Mouse (Mus musculus): ENCODE measurements at regions not wholly inside any gene's neighbourhood (a gene's known extent, or its start where the extent isn't known, plus 50 kb on each side); places are given as distances from the start of the nearest gene placed in this dataset.

DNA sequence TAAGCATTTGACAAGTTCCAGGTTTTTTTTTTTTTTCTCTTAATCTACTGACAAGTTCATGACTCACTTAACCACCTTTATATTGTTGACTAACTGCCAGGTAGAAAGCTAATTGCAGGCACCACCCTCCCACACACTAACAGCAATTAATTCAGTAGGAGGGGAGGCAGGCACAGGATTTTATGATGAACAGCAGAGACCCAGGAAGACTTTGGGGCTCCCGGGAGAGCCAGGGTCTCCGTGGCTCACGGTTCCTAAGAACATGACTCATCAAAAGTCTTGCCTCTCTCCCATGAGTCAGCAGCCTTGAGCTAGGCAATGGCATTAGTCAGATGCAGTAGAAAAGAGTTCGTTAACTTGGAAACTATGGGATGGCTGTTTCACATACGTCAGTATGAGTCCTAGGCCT lies 77.7 kb downstream of the Phlda1 start:
- no peak overlapping the region for H3K4me2 ChIP-seq
- no peaks in the 10 kb centered on the region for H3K36me3 ChIP-seq (ENCODE audit: control insufficient read depth, insufficient read depth, low read length)
- H3K9me3 ChIP-seq (ENCODE audit: control insufficient read depth, low read length): no peaks in the 10 kb centered on the region
- no peak overlapping the region for H3K27ac ChIP-seq (ENCODE audit: low read depth, low read length)
- ATAC-seq (ENCODE audit: low FRiP score): no peak
- H3K27me3 ChIP-seq (ENCODE audit: control insufficient read depth, insufficient read depth, low read length): no peaks in the 10 kb centered on the region; the same call in 1 of the 2 replicates
- H3K9ac ChIP-seq (ENCODE audit: low read length): no peak overlapping the region
- 93% methylated on average over 5 of the region's 5 CpGs for WGBS
- H3K4me3 ChIP-seq (ENCODE audit: low read depth, low read length): no peak overlapping the region
- DNase-seq (ENCODE audit: low spot score, missing footprints): no peak
- H3K4me1 ChIP-seq (ENCODE audit: control insufficient read depth, insufficient read depth, low read length): no peaks in the 10 kb centered on the region

DNA sequence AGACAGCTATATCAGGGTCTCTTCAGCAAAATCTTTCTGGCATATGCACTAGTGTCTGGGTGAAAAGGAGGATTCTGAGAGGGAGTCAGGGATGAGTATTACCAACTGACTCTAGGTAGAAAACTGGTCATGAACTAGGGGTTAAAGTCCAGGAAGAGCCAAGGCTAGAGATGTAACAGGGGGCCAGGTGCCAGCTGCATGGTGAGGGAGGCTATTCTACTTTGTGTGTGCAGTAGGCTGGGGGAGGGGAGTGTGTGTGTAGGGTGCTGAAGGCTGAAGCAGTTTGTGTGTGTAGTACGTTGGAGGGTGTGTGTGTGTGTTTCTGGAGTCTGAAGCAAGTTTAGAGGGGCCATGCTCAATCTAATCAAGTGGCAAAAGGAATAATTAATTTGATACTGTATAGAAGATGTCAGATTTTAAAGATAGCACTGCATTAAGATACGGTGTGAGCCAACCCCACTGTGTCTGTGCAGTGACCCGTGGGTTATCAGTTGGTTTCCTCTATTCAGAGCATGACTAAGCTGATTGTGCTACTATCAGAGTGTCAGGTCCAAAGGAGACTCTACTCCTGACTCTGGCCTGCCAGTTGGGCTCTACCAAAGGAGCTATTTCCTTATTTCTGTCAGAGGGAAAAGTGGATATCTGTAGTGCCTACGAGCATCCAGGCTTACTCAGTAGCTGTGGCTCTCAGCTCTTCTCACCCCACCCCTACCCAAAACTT lies 82.0 kb downstream of the Phlda1 start:
- Histone ChIP-seq H3K27ac (ENCODE audit: low read depth, low read length) (no peak overlapping the region), H3K4me2 (no peak overlapping the region), H3K9me3 (ENCODE audit: control insufficient read depth, low read length) (no peaks in the 10 kb centered on the region), H3K4me1 (ENCODE audit: control insufficient read depth, insufficient read depth, low read length) (no peaks in the 10 kb centered on the region), H3K4me3 (ENCODE audit: low read depth, low read length) (no peak overlapping the region), H3K27me3 (ENCODE audit: control insufficient read depth, insufficient read depth, low read length) (no peaks in the 10 kb centered on the region; the same call in 1 of the 2 replicates), H3K36me3 (ENCODE audit: control insufficient read depth, insufficient read depth, low read length) (no peaks in the 10 kb centered on the region), H3K9ac (ENCODE audit: low read length) (no peak overlapping the region)
- WGBS: 30% methylated on average over 4 of the region's 4 CpGs
- ATAC-seq (ENCODE audit: low FRiP score) (peak; percentile 62), DNase-seq (ENCODE audit: low spot score, missing footprints) (no peak)

DNA sequence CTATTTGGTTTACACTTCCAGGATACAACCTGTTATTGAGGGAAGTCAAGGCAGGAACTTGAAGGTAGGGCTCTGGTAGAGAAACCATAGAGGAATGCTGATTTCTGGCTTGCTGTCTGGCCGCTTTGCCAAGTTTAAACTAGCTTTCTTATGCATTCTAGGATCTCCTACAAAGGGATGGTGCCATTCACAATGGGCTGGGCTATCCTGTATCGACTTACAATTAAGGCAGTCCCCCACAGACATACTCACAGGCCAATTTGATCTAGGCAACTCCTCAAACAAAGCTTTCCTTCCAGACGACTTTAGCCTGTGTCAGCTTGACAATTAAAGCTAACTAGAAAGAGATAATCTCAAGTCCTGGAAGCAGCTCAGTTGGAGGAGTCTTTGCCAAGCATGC lies 83.1 kb downstream of the Phlda1 start:
- ATAC-seq (ENCODE audit: low FRiP score) (no peak), DNase-seq (ENCODE audit: low spot score, missing footprints) (no peak)
- 54% methylated on average over 3 of the region's 3 CpGs for WGBS
- Histone ChIP-seq H3K9me3 (ENCODE audit: control insufficient read depth, low read length) (no peaks in the 10 kb centered on the region), H3K36me3 (ENCODE audit: control insufficient read depth, insufficient read depth, low read length) (no peaks in the 10 kb centered on the region), H3K4me3 (ENCODE audit: low read depth, low read length) (no peak overlapping the region), H3K27me3 (ENCODE audit: control insufficient read depth, insufficient read depth, low read length) (no peaks in the 10 kb centered on the region; the same call in 1 of the 2 replicates), H3K9ac (ENCODE audit: low read length) (no peak overlapping the region), H3K4me2 (no peak overlapping the region), H3K27ac (ENCODE audit: low read depth, low read length) (no peak overlapping the region), H3K4me1 (ENCODE audit: control insufficient read depth, insufficient read depth, low read length) (no peaks in the 10 kb centered on the region)

DNA sequence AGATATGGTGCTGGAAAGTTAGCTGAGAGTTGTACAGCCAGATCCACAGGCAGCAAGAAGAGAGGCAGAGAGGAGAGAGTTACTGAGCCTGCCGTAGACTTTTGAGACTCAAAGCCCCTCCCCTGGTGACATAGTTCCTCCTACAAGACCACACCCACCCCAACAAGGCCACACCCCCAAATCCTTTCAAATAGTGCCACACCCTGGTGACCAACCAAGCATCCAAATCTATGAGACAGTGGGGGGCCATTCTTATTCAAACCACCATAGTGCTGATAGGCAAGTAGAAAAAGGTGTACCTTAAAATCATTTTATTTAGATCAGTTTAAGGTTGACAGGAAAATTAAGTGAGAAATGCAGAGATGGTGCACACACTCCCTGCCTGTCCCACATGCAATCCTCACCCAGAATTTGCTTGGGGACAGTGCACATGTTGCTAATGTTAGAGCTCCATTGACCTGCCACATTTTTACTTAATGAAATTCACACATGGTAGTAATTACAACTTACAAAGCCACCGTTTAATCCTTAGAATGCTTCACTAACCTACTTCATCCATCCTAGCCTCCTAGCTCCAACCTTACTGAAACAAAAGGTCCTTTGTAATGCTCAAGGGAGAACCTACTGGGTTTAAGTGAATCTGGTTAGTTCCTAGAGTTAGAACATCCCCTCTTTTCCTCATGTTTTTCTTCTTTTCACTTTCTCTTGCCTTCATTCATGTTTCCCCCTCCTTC lies 86.5 kb downstream of the Phlda1 start:
- Histone ChIP-seq H3K36me3 (ENCODE audit: control insufficient read depth, insufficient read depth, low read length) (no peaks in the 10 kb centered on the region), H3K4me3 (ENCODE audit: low read depth, low read length) (no peak overlapping the region), H3K4me1 (ENCODE audit: control insufficient read depth, insufficient read depth, low read length) (no peaks in the 10 kb centered on the region), H3K9ac (ENCODE audit: low read length) (no peak overlapping the region), H3K27ac (ENCODE audit: low read depth, low read length) (no peak overlapping the region), H3K9me3 (ENCODE audit: control insufficient read depth, low read length) (no peaks in the 10 kb centered on the region), H3K4me2 (no peak overlapping the region), H3K27me3 (ENCODE audit: control insufficient read depth, insufficient read depth, low read length) (no peaks in the 10 kb centered on the region; the same call in 1 of the 2 replicates)
- 59% methylated on average over 2 of the region's 2 CpGs for WGBS
- no peak for ATAC-seq (ENCODE audit: low FRiP score)
- no peak for DNase-seq (ENCODE audit: low spot score, missing footprints)

DNA sequence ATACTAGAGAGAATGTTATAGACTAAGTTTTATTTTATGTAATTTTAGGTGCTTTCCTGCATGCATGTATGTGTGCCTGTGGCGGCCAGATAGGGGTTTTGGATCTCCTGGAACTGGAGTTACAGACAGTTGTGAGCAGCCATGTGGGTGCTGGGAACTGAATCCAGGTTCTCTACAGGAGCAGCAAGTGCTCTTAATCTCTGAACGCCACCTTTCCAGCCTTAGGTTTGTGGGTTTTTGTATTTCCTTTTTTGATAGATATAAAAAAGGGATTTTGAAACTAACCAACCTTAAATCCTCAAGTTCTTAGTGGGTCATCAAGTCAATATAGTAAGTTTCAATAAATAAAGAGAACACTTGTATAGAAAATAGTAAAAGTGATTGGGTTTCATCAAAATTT lies 87.2 kb downstream of the Phlda1 start:
- no peak for DNase-seq (ENCODE audit: low spot score, missing footprints)
- no peak overlapping the region for H3K4me2 ChIP-seq
- ATAC-seq (ENCODE audit: low FRiP score): no peak
- H3K4me1 ChIP-seq (ENCODE audit: control insufficient read depth, insufficient read depth, low read length): no peaks in the 10 kb centered on the region
- no peaks in the 10 kb centered on the region for H3K9me3 ChIP-seq (ENCODE audit: control insufficient read depth, low read length)
- 90% methylated on average over 2 of the region's 2 CpGs for WGBS
- H3K4me3 ChIP-seq (ENCODE audit: low read depth, low read length): no peak overlapping the region
- no peaks in the 10 kb centered on the region for H3K36me3 ChIP-seq (ENCODE audit: control insufficient read depth, insufficient read depth, low read length)
- no peak overlapping the region for H3K9ac ChIP-seq (ENCODE audit: low read length)
- no peaks in the 10 kb centered on the region for H3K27me3 ChIP-seq (ENCODE audit: control insufficient read depth, insufficient read depth, low read length)
- H3K27ac ChIP-seq (ENCODE audit: low read depth, low read length): no peak overlapping the region

DNA sequence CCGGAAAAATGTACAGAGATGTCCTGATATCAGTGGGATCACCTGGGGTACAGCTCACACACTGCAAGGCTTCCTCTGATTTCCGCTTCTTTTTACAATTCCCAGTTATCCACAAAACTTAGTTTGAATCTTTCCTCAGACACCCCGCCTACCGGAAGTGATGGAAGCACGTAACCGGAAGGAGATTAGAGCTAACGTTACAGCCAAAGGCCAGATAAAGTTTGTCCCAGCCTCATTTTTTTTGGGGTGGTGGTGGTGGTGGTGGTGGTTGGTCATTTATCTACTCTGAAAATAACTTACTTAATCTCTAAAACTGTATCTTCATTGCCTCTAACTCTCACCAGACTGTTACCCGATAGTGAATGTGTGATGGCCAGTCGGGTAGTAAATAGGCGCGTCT lies 88.1 kb downstream of the Phlda1 start:
- ATAC-seq (ENCODE audit: low FRiP score) (no peak), DNase-seq (ENCODE audit: low spot score, missing footprints) (no peak)
- H3K4me2 ChIP-seq: no peak overlapping the region
- no peaks in the 10 kb centered on the region for H3K9me3 ChIP-seq (ENCODE audit: control insufficient read depth, low read length)
- no peak overlapping the region for H3K9ac ChIP-seq (ENCODE audit: low read length)
- no peaks in the 10 kb centered on the region for H3K4me1 ChIP-seq (ENCODE audit: control insufficient read depth, insufficient read depth, low read length)
- H3K27ac ChIP-seq (ENCODE audit: low read depth, low read length): no peak overlapping the region
- WGBS: 95% methylated on average over 11 of the region's 11 CpGs
- no peaks in the 10 kb centered on the region for H3K27me3 ChIP-seq (ENCODE audit: control insufficient read depth, insufficient read depth, low read length)
- no peak overlapping the region for H3K4me3 ChIP-seq (ENCODE audit: low read depth, low read length)
- no peaks in the 10 kb centered on the region for H3K36me3 ChIP-seq (ENCODE audit: control insufficient read depth, insufficient read depth, low read length)

DNA sequence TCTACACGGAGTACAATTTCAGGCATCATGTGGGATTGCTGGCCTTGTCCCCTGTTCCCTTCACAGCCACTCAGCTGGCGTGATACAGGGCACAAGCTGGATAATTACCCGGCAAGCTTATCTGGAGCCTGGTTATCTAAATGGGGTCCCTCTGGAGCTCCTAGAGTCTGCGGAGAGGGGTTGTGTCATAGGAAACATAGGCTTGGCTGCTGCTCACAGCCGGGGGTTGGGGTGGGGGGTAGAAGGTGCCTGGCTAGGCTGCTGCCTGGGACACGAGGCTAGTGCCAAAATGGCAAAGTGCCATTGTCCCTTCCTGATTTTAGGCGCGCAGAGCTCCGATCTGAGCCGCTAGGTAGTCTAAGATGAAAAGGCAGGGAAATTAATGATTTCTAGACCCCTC lies 88.6 kb downstream of the Phlda1 start:
- no peaks in the 10 kb centered on the region for H3K27me3 ChIP-seq (ENCODE audit: control insufficient read depth, insufficient read depth, low read length)
- H3K4me2 ChIP-seq: no peak overlapping the region
- H3K4me1 ChIP-seq (ENCODE audit: control insufficient read depth, insufficient read depth, low read length): no peaks in the 10 kb centered on the region
- H3K9me3 ChIP-seq (ENCODE audit: control insufficient read depth, low read length): no peaks in the 10 kb centered on the region
- H3K36me3 ChIP-seq (ENCODE audit: control insufficient read depth, insufficient read depth, low read length): no peaks in the 10 kb centered on the region
- H3K4me3 ChIP-seq (ENCODE audit: low read depth, low read length): no peak overlapping the region
- H3K9ac ChIP-seq (ENCODE audit: low read length): no peak overlapping the region
- no peak overlapping the region for H3K27ac ChIP-seq (ENCODE audit: low read depth, low read length)
- ATAC-seq (ENCODE audit: low FRiP score) (no peak), DNase-seq (ENCODE audit: low spot score, missing footprints) (no peak)
- 84% methylated on average over 10 of the region's 10 CpGs for WGBS

DNA sequence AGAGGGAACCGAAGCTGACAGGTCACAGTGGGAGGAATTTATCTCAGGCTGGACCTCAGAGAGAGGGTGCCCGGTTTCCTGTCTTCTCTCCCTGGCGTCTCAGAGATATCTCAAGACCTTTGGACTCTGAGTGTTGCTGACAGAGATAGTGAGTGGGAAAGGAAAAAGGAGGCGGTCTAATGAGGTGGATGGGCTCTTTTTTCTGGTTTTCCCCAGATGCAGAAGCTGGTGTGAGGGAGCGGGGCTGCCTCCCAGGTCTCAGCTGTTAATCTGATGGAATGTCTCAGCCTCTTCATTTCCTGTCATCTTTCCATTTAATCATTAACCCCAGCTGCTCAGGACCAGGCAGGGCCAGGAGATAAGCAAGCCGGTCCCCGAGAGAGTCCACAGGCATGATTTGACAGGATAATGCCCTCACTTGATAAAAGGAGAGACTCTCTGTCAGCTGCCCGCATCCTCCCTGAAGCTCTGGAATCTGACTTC lies 89.5 kb downstream of the Phlda1 start:
- DNase-seq (ENCODE audit: low spot score, missing footprints) (no peak), ATAC-seq (ENCODE audit: low FRiP score) (peak; percentile 63; the same call in 1 of the 2 replicates)
- no peaks in the 10 kb centered on the region for H3K9me3 ChIP-seq (ENCODE audit: control insufficient read depth, low read length)
- no peaks in the 10 kb centered on the region for H3K36me3 ChIP-seq (ENCODE audit: control insufficient read depth, insufficient read depth, low read length)
- H3K4me3 ChIP-seq (ENCODE audit: low read depth, low read length): no peak overlapping the region
- H3K27ac ChIP-seq (ENCODE audit: low read depth, low read length): no peak overlapping the region
- no peaks in the 10 kb centered on the region for H3K4me1 ChIP-seq (ENCODE audit: control insufficient read depth, insufficient read depth, low read length)
- H3K9ac ChIP-seq (ENCODE audit: low read length): no peak overlapping the region
- no peaks in the 10 kb centered on the region for H3K27me3 ChIP-seq (ENCODE audit: control insufficient read depth, insufficient read depth, low read length)
- 65% methylated on average over 8 of the region's 8 CpGs for WGBS
- H3K4me2 ChIP-seq: no peak overlapping the region

DNA sequence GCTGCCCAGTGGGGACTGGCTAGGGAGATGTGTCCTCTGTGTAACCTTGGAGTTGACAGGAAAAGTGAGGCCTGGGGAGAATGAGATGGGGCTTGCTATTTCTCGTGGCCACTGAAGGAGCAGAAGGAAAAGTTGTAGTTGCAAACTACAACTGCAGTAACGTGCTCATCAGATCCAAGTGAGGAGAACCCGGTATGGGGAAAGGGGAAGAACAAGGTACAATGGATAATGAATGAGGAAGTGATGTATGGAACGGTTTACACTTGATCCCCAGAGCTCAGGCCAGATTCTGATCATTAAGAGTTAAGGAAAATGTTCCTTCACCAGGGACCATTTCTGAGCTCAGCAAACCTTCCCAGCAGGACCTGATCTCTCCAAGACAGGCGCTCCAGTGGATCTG lies 92.6 kb downstream of the Phlda1 start:
- no peak overlapping the region for H3K4me2 ChIP-seq

More for the DNA sequence above, 92.6 kb downstream of the Phlda1 start:
- WGBS: 88% methylated on average over 5 of the region's 5 CpGs
- Histone ChIP-seq H3K27me3 (ENCODE audit: control insufficient read depth, insufficient read depth, low read length) (no peaks in the 10 kb centered on the region), H3K4me1 (ENCODE audit: control insufficient read depth, insufficient read depth, low read length) (0 out of 2 replicates have a peak, but pooled peaks cover 2% of the 10 kb centered on the region), H3K9me3 (ENCODE audit: control insufficient read depth, low read length) (no peaks in the 10 kb centered on the region), H3K27ac (ENCODE audit: low read depth, low read length) (no peak overlapping the region), H3K4me3 (ENCODE audit: low read depth, low read length) (no peak overlapping the region), H3K9ac (ENCODE audit: low read length) (no peak overlapping the region), H3K36me3 (ENCODE audit: control insufficient read depth, insufficient read depth, low read length) (no peaks in the 10 kb centered on the region)
- no peak for ATAC-seq (ENCODE audit: low FRiP score)
- DNase-seq (ENCODE audit: low spot score, missing footprints): no peak

Measured in midbrain, embryonic 11.5 days (tissue).